Mouse (Mus musculus): ENCODE results near the gene Cyth1.

The Cyth1 gene

GRCm38 (mm10) chr11:118151423-118152180 is 96.8 kb downstream of the Cyth1 start:
- no peak for DNase-seq (ENCODE audit: low spot score)

GRCm38 (mm10) chr11:118150115-118150701 is 98.2 kb downstream of the Cyth1 start:
- DNase-seq (ENCODE audit: low spot score), result no peak

GRCm38 (mm10) chr11:118147877-118148637 is 100.3 kb downstream of the Cyth1 start:
- DNase-seq (ENCODE audit: low spot score), result no peak

DNA sequence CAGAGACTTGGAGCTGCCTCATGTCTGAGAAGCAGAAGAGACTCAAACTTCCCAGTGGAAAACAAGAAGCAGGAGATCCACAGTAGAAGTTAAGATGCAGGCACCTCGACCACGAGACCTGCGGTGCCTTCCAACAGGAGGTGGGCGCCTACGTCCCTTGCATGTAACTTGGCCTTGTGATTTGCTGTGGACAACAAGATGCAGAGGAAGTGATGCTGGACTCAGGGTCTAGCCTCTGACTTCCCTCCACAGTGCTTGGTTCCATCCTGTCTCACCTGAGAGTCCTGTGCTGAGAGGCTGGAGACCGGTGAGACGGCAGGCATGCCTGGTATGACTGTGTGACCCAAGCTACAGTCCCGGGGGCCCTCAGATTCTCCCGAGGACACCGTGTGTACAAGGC is 101.9 kb downstream of the Cyth1 start:
- DNase-seq (ENCODE audit: low spot score), result no peak

DNA sequence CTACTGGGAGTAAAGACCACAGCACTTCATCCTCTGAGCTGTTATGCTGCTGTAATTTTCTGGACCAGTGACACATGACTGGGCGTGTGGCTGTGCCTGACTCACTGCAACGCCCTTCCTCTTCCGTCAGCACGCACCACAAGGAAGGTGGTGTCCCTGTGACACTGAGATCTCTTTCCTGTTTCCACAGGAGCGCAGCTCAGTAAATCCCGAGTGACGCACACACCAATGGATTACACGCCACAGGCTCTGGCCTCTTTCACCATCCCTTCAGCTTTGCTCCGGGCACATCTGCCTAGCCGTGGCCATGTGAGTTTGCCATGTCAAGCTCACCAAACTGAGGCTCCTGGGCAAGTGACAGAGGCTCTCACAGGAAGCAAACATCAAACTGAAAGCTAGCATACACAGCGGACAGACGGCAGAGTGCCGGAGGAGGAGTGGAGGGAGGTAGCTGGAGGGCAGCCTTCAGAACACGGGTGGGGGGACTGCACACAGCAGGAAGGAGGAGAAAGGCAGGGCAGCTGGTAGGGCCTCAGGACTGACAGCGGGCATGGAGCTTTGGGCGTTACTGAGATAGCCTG is 102.5 kb downstream of the Cyth1 start:
- no peak for DNase-seq (ENCODE audit: low spot score)

GRCm38 (mm10) chr11:118145092-118145491 is 103.3 kb downstream of the Cyth1 start:
- DNase-seq (ENCODE audit: low spot score), result no peak

DNA sequence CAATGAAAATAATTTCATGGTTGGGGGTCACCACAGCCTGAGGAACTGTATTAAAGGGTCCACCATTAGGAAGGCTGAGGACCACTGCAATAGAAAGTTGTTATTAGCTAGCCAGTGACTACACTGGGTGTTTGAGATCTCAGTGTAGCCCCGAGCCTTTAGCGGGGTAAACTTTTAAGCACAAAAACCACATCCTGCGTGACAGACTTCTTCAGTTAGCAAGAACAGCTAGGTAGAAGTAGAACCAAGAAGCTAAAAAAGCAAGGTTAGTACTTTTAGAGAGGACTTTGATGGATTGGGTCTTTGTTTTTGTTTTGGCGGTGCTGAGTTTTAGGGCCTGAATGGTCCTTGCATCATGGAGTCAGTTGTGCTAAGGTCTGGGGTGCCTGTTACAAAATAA is 104.7 kb downstream of the Cyth1 start:
- DNase-seq (ENCODE audit: low spot score), result no peak

- DNase-seq (ENCODE audit: low spot score), result no peak
Measured at GRCm38 (mm10) chr11:118142547-118143165, 105.7 kb downstream of the Cyth1 start.

GRCm38 (mm10) chr11:118140771-118141565 is 107.4 kb downstream of the Cyth1 start:
- DNase-seq (ENCODE audit: low spot score), result no peak

DNA sequence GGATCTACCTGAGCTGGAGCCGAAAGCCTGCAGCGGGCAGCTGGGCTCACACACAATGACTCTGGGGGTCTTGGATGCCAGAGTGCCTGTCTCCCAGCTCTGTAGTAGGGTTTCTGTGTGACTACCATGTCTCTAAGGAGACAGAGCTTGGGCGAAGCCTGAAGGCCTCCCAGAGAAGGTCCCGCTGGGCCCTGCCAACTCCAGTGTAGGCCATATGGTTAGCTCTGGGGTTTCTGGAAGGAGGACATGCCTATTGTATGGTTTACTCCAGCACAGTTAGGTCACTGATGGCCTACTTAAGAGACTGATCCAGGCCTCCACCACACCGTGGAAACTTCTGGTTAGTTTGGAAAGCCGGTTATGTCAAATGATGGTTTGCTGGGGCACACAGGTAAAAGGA is 110.0 kb downstream of the Cyth1 start:
- no peak for DNase-seq (ENCODE audit: low spot score)

DNA sequence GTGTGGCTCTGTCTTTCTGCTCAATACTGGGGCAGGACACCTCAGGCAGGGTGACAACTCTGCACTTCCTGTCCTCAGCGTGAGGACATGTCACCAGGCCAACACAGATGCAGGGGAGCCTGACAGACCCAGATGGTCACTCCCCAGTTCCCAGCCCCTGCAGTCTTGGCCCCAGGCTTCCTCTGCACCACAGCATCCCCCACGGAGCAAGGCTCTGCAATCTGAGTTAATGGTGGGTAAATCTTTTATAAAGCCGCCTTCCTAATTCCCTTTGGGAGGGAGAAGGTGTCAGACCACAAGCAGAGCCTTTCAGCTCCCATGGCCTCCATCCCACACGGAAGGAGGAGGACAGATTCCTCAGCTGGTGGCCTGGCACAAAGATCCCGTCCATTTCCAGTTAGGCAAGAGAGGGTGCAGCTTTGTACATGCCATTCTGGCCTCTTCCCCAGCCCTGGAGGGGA is 112.2 kb downstream of the Cyth1 start:
- no peak for DNase-seq (ENCODE audit: low spot score)

- no peak for DNase-seq (ENCODE audit: low spot score)
Measured at GRCm38 (mm10) chr11:118135271-118135670, 113.1 kb downstream of the Cyth1 start.

DNA sequence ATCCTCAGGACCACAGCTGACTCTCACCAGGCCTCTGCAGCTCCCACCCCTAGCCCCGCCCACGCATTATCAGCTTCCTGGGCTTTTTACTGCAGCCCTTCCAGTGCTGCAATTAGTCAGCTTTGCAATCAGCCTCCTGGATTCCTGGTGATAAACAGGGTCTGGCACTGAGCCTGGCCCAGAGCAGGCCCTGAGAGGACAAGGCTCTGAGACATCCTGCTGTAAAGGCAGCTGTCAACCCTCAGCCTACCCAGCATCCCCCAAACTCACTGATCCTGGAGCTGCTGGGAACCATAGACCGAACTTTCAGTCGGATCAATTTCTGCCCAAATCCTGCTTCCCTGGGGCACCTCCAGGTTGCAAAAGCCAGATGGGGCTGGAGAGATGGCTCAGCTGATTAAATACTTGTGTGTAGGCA is 114.6 kb downstream of the Cyth1 start:
- no peak for DNase-seq (ENCODE audit: low spot score)

GRCm38 (mm10) chr11:118133133-118133751 is 115.2 kb downstream of the Cyth1 start:
- no peak for DNase-seq (ENCODE audit: low spot score)

GRCm38 (mm10) chr11:118132136-118132535 is 116.3 kb downstream of the Cyth1 start:
- DNase-seq (ENCODE audit: low spot score), result no peak

DNA sequence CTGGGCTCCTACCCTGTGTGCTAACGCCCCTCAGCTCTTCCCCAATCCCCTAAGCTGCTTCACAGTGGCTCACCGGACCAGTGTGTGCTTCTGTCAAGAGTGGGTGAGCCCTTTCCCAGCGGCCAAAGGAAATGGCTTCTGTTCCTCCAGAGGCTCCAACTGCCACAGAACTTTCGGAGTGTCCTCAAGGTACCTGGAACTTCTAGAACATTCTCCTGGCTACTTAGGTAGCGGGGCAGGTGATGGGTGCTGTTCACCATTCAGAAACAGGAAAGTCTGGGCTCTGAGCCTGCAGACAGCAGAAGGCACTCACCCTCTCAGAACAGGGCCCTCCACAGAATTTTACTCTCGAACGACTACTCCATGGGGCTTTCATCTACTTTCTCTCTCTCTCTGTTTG is 117.9 kb downstream of the Cyth1 start, which contains the start of gene Dnah17:
Dnah17 (minus strand) TSS at position 101 of the 400 bp plus-strand sequence.
- DNase-seq (ENCODE audit: low spot score), result no peak

DNA sequence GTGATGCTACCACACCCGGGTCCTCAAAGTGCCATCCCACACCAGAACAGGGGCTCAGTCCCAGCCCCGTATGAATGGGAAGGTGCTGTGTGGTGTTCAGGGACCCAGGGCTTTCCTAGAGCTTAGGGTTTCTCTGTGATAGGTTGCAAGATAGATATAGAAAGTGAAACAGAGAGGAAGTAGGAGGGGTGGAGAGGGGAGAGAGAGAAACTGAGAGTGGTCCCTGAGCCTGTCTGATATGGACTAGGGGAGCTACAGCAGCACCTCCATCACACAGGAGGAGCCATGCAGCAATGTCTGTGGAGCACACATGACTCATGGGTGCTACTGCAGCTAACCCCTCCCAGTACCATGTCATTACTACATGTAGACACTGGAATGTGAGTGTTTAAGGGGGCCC is 118.6 kb downstream of the Cyth1 start:
- DNase-seq (ENCODE audit: low spot score), result no peak

- DNase-seq (ENCODE audit: low spot score), result no peak
Measured at GRCm38 (mm10) chr11:118121592-118121991, 126.8 kb downstream of the Cyth1 start.

- DNase-seq (ENCODE audit: low spot score), result no peak
Measured at GRCm38 (mm10) chr11:118118777-118119176, 129.6 kb downstream of the Cyth1 start.

DNA sequence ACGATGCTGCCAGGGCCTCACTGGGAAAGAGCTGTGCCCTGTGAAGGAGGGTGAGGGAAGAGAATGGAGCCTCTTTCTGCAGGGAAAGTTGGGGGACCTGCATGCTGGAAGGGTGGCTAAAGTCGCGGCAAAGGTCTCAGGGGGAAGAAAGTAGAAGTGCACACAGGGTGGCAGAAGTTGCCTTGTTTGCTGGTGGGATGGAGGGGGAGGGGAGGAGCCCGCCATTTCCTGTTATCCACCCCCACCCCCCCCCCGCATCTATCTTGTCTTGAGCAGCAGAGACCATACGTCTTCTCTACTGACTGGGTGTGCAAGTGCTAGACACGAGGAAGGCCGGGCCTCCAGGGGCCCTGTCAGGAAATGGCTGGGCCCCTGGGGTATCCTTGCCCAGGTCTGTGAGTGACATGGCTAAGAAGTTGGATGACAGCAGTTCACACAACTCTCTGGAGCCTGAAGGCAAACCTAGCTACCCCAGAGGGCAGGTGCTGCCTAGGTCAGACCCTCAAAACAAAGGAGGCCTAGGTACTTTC is 133.7 kb downstream of the Cyth1 start:
- no peak for DNase-seq (ENCODE audit: low spot score)

All from ovary, postnatal 36 days (tissue).